Mouse (Mus musculus): ENCODE results near the gene Rnase10.

DNA sequence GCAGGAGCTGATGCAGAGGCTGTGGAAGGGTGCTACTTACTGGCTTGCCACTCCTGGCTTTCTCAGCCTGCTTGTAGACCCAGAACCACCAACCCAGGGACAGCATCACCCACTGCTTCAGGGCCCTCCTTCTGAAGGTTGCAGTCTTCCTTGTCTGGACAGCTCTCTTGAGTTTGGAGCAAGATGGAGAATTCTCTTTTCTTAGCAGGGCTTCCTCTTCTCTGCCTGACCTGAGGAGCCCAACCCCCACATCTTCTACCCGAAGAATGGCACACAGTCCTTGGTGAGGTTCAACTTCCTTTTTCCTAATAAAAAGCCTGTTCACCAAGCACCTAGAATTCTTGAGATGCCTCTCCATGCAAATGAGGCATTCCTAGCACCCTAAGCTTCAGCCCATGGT, 36.7 kb upstream of the Rnase10 start:
- TF ChIP-seq POLR2A (IDR thresholded peaks at IDR 0.05; ENCODE audit: borderline replicate concordance, extremely low read depth, insufficient read depth, insufficient read length, poor library complexity, severe bottlenecking) (no peak), CTCF (IDR thresholded peaks at IDR 0.05; ENCODE audit: borderline replicate concordance, extremely low read depth, insufficient read depth, insufficient read length) (no peak)

Measured in brain, embryonic 14.5 days (tissue).